Mouse (Mus musculus): ENCODE measurements around the gene Igf1r.

The Igf1r gene

DNA sequence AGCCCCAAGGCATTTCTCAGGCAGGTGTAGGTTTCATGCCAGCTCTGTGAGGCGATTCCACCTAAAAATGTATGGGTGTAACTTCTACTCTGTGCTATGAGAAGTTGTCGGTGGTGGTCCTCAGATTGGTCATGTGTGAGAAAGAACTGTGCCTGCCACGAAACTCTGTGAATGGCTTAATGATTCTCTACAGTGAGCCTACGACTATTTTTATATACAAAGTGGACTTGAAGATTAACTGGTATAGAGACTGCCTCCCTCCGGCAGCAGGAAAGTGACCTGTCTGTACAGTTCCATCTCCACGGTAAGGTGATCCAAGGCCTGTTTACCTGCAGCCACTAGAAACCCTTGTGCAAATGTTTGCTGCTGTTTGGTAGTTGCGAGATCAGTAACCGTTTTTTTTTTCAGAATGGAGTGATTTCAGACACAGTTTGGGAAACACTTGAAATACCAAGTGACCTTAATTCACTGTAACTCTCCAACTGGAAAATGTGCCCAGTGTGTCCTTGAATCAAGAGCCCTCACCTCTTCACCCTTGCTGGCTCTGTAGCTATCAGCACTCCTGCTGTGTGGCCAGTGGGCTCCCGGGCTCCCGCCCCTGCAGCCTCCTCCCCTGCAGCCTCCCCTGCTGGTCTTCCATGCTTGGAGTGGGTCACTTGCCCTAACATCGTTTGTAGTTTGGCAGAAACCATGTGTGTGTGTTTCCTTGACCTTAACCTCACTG lies 127.7 kb downstream of the Igf1r start:
- peak; percentile 52 for DNase-seq (ENCODE audit: low spot score)

DNA sequence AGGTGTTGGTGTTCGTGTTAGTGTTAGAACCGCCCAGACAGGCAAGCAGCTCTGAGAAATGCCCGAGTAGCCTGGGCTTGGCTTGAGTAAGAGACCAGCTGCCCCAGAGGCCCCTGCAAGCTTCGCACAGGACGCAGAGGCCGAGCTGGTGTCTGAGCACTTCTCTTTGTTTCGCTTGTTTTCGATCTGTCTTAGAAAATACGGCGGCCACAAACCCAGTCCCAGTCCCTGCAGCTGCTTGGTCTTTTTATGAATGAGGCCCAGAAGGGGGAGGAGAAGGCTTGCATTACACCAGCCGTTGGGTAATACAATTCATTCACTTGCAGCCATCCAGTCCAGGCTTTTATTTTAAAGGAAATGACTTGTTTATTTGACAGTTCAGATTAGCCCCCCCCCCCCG lies 132.7 kb downstream of the Igf1r start:
- no peak for DNase-seq (ENCODE audit: low spot score)

DNA sequence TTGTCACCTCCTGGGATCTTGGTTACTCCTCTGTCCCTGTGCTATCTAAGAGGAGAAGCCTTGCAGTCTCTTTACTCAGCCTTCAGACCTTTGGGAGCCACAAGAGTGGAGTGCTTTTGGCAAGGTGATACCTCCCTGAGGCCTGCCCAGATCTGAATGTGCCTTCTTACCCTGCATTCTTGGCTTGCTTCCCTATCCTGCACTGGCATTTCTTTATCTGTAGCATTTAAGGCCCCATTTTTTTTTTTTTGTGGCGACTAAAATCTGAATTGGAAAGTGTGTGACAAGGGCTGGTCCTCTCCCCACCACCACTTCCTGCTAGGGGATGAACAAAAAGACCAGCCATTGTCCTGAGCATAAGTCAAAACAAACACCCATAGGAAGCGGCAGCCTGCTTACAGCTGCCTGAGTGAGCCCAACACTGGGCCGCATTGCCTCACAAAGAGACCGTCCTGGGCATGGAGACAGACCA lies 133.3 kb downstream of the Igf1r start:
- DNase-seq (ENCODE audit: low spot score): no peak

DNA sequence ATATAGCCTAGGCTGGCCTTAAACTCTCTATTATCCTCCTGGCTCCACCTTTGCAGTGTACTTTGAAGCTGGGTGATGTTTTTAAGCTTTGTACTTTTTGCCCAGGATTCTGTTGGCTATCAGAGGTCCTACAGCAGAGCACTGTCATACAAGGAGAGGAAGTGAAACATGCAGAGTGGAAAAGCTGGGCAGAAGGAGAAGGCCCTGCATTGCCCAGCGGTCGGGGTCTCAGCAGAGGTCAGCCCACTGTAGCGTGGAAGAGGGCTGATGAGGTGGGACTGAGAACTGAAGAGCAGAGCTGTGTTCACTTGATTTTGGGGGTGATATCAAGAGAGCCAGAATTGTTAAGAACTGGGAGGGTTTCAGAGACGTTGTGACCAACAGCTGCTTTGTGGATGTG lies 134.9 kb downstream of the Igf1r start:
- DNase-seq (ENCODE audit: low spot score): no peak

DNA sequence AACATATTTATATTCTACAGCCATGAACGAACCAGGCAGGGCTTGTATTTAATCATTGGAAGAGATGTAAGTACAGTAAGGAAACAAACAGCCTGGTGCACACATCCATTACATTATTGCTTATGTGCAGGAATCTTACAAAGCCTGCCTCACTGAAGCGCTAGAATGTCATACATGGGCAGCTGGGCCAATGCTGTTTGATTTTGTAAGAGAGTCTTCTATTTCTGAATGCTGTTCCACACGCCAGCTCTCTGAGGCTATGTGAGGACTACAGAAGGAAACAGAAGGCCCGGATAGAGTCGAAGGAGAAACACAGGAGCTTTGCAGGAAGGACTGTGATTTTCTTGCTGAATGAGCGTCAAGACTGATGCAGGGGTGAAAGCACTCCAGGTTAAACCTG lies 136.2 kb downstream of the Igf1r start:
- DNase-seq (ENCODE audit: low spot score): no peak

DNA sequence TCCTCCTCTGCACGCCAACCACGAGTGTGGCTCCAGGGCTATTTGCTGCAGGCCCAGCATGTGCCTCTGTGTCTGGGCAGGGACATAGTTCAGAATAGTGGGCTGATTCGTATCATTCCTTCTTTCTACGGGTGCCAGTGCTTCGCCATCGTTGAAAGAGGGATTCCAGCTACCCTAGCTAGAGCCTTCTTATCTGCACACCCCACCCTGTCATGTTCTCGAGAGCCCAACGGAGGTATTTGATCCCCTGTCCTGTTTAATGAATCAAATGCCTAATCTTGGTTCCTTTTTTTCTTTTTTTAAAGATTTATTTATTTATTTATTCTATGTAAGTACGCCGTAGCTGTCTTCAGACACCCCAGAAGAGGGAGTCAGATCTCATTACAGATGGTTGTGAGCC lies 137.1 kb downstream of the Igf1r start:
- no peak for DNase-seq (ENCODE audit: low spot score)

DNA sequence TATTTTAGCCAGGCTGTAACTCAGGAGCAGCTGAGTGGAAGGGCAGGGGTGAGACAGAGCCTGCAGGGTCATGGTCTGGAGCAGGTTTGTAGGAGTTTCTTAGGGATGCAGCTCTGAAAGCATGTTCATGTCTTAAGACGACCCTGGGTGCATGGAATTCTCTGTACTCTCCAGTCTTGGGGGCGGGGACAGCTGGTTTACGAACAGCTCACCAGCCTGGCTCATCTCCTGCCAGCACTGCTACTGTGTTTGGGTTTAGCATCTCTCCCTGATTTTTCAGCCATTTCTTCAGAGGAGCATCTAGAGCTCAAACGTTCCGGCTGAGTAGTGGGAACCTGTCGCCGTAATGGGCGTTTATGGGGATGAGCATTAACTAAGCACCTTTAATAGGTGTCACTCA lies 137.9 kb downstream of the Igf1r start:
- DNase-seq (ENCODE audit: low spot score): no peak

DNA sequence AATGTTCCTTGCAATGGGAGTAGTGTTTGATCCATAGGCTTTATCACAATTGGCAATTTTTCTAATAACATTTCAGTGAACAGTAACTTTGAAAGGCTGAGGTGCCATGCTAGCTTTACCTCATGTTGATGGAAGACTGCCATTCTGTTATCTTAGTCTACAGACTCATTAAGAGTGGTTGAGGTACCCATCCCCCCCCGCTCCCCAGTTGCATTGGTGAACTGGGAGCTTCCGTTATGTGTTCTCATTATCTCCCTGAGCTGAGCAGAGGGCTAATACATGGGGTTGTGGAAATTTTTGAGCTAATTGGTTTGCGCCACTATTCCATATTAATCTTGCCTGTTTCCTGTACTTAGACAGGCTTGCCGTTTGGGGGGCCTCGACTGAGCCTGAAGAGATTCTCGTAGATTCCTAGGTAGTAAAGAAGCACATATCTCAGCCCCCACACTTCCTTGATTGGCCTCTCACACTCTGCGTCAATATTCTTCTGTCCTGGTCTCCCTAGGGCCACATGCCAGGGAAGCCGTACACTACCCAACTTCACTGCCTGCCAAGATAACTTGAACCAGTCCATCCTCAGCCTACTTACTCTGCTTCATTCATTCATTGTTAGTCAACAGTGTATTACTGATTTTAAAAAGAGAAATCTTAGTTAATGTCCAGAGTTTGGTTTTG lies 139.8 kb downstream of the Igf1r start:
- DNase-seq (ENCODE audit: low spot score): no peak

DNA sequence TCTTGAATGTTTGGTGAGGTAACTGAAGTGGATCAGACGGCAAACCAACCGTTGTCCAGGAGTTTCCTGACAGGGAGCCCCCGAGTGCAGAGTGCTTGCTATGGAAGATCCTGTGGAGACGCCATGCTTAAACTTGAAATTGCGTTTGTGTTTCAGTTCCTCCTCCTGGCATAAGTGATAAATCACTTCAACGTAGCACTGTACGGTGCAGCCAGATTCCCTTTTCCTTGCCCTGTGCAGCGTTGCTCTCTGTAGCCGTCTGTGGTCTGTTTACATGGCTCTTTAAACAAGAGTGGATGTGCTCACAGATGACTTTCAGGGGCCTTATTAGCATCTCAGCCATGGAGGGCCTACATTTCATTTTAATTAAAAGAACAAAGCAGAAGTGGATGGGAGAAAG lies 141.2 kb downstream of the Igf1r start:
- DNase-seq (ENCODE audit: low spot score): no peak

DNA sequence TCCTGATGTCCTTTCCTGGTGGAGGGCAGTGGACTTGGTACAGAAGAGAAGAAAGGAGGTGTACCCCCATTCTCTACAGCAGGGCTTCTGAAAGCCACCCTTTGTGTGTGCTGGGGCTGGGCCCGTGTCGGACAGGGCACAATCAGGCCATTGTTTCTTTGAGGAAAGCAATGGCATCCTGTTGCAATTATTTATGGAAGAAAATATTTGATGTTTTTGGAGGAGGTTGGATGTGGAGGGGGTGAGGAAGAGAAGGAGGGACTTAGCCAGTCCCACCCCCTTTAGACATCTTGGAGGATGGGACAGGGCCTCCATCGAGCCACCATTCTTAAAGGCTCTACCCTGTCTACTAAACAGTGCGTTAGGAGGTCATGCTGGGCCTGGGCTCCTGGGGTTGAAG lies 142.9 kb downstream of the Igf1r start:
- no peak for DNase-seq (ENCODE audit: low spot score)

DNA sequence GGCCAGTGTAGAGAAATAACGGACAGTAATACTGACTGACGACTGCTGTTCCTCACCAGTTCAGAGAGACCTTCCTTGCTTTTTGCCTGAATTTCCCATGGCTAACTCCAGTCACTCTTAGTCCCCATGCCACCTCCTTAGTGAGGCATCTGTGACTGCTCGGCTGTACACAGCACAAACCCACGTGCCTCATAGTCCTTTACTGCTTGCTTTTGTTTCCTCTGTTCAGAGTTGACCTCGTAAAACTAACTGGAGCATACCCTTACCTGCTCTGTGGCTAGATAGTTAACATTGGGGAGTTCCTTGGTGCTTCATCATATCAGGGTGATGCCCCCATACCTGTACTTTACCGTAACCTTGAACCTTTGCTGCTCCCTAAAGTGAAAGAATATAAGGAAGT lies 143.8 kb downstream of the Igf1r start:
- DNase-seq (ENCODE audit: low spot score): no peak

DNA sequence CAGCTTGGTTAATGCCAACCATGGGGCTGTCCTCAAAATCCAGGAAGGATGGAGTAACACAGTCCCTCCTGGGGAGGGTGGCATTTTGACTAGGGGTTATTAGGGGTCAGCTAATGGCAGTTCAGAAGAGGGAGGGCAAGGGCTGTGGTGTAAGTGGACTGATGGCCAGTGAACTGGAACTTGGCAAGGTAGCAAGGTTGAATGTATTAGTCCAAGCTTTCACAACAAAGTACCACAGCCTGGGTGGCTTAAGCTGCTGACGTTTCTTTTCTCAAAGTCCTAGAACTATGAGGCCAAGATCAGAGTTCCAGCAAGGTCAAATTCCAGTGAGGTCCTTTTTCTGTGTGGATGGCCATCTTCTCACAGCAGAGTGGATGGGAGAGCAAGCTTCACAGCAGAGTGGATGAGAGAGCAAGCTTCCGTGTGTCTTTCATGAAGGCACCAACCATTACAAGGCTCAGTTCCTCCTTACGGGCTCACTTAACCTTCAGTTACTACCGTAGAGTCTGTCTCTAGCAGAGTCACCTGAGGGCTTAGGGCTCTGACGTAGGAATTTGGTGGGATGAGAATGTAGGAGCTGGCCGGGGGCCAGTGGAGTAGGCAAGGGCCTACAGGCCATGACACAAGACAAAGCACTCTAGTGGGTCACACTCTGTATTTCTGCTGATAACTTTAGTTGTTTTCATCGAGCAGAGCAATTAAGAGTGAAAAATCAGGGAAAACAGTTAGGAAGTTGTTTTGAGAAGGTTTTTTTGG lies 144.6 kb downstream of the Igf1r start:
- DNase-seq (ENCODE audit: low spot score): no peak

DNA sequence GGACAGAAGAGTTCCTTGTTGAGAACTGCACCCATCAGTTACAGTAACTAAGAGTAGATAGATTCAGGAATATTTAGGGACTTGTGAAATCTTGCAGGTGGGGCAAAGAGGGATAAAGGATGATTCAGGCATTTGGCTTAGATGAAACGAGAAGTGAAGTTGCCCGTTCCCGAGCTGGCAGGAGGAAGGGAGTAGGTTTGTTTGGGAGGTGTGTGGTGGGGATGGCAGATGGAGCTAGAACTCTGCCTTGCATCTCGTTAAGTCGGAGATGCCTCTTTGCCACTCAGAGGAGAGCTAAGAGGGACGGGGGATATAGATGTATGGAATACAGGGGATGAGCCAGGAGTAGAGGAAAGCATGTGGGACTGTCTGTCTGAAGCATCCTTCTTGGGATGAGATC lies 145.5 kb downstream of the Igf1r start:
- no peak for DNase-seq (ENCODE audit: low spot score)

DNA sequence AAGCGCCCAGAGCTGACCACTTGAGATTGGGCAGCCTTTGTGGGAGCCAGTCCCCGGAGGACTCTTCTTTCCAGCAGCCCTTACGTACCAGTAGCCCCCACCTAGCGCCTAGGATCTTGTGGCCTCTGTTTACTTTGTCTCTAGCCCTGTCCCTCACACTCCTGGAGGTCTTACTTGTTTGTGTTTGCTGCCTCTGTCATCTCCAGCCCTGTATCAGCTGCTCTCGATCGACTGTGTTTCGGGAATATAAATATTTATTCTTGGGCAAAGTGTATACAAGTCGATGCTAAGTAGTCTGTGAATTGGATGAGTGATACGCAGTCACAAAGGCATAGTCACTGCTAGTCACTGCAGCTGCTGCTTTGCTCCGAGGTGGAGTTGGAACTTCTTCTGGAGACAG lies 147.8 kb downstream of the Igf1r start:
- no peak for DNase-seq (ENCODE audit: low spot score)

DNA sequence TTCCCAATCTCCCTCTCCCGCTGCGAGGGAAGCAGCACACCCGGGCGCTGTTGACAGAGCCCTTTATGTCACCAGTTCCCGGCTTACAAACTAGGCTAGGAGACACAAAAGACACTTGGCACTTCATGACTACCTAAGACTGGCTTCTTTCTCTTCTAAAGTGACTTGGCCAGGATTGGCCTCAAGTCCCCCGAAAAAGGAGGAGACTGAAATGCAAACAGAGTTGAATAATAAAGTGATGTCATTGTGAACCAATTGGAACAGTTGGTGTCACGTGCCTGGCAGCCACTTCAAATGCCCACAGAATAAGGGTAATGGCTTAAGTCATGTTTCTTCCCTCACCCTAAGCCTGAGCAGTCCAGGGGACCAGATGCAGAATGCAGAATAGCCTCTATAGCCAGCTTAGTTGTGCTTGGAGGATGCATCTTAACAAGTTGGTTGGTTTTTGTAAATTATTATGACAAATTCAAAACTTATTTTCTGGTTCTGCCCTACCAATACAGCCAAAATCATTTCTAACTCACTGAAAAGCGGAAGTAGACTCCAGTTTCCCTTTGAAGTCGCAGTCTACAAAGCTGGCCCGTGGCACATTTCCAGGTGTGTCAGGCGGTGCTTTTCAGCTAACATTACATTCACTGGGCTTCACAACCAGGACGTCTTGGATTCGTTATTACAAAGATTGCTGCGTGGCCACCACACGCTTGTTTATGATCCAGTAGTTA lies 150.0 kb downstream of the Igf1r start:
- DNase-seq (ENCODE audit: low spot score): peak; percentile 37

DNA sequence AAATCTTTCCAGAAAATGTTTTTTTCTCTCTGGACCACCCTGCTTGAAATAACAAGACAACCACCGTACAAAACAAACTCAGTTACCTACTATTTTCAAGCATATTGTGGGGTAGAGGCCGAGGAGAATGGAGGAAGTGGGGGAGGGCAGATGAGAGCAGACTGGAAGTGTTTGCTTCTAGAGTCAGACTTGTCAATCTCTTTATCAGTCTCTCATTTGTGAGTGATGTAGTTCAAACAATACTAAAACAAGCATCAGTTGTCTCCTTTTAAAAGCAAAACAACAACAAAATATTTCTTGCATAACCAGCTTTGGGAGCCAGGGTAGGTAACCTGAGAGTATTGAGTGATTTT lies 150.5 kb downstream of the Igf1r start:
- DNase-seq (ENCODE audit: low spot score): no peak

DNA sequence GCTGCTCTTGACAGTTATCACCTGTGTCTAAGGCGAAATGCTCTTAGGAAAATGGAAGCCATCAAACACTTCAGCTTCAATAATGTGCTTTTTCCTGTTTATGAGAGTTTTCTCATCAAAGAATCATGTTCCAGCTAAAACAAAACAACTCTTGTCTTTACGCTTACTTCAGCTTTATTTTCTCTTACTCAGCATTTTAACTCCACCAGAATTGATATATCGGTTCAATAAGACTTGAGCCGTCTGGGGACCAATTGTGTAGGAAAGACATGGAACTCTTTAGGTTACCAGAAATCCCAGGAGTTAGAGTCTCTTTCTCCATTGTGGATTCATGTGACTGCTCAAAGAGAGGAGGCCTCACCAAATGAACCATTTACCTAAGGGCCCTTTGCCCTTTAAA lies 158.9 kb downstream of the Igf1r start:
- DNase-seq (ENCODE audit: low spot score): no peak

DNA sequence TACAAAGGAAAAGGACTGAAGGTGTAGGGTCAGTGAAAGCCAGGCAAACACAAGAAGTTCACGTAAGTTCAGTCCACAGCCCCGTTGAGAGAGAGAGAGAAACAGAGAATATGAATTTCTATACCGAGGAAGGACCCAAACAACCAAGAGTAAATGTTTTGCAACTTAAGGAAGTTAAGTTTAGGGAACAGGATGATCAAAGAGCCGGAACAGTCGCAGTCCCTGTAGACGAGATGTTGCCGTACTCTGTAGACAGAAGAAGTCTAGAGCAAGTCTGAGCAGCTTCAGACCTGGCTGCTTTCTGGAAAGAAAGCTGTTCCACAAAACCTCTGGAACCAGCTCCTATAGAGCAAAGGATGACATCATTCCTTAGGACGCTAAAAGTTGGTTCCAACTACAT lies 160.0 kb downstream of the Igf1r start:
- no peak for DNase-seq (ENCODE audit: low spot score)

DNA sequence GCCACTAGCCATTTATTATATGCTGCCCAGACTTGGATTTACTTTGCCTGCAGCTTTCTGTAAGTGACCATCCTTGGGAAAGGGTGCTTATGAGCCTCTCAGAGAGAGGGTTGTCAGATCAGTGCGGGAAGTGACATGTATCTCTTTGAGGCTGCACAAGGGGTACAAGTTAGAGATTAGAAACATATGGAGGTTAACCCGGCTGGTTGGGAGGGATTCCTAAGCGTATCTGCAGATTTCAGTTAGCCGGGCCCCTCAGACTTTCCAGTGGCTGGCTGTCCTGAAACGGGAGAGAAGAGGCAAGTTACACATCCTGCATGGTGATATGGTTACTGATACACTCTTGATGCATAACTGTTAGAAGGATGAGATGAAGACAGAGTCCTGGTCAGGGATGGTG lies 161.7 kb downstream of the Igf1r start:
- DNase-seq (ENCODE audit: low spot score): no peak

DNA sequence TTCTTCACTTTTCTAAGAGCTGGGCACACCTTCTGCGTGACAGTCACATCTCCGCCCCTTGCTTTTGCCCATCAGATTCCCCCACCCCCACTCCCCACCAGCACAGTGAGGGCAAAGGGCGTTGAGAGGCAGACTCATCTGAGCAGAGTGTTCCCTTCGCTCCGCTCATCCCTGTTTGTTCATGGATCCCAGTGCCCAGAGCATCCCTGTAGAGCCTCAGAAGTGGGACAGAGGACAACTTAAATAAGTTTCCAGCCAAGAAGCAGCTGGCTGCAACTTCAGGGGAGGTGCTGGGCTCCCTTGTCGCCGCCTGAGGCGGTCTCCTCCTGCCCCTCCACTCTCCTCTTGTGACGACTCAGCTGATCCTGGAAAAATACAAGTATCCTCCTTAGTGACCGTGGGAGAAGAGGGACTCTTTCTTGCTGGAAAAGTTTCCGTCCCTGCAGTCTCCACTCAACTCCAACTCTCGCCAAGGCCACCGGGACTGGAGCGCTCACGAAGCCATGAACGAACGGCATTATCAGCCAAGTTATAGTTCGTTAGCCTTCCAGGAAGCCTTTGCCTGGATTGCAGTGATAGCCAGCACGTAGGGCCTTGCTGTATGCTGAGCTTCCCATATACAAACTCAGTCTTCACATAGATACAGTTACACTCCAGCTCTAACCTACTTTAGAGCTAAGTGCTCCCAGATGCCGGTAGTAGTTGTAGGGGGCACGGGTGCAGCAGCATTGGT lies 162.5 kb downstream of the Igf1r start:
- peak; percentile 35 for DNase-seq (ENCODE audit: low spot score)

DNA sequence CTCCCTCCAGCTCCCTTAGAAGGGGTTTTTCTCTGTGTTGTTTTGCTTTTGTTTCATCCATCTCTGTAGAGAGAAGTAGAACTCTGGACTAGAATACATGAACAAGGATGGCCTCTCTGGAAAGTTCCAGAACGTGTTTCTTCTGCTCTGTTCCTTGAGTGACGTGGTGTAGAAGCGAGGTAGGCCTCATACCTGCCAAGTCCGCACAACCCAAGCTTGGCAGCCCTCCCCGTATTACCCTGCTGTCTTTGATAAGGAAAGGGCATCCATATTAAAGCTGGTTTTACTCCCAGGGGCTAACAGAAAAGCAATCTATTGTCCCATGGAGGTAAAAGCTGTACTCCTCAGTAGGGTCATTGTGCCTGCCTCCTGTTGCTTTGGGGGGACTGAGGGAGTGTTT lies 164.9 kb downstream of the Igf1r start:
- DNase-seq (ENCODE audit: low spot score): no peak

DNA sequence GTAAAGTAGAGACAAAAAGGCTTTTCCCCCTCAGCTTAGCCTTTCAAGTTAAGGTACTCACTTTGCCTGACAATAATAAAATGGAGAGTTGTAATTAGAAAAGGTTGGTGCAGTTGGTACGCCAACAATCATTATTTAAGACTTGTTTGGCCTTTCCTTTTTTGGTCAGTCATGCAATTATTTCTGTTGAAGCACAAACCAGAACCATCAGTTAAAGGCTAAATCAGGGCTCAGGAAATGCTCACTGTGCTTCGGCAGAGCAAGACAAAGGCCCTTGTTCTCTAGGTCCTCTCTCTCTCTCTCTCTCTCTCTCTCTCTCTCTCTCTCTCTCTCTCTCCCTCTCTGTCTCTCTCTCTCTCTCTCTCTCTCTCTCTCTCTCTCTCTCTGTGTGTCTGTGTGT lies 165.4 kb downstream of the Igf1r start:
- DNase-seq (ENCODE audit: low spot score): no peak

Measured in ovary, postnatal 36 days (tissue).